Mouse (Mus musculus): ENCODE data around the gene Ugt8a. TPM values are rescaled to one million over a fixed set of nuclear protein-coding genes. Genes with fewer than 3 reads are reported as not detected.
A peak's percentile ranks its signal among the peaks of the same experiment; 100 is the strongest.

Ugt8a gene
- 7.7 and 7.9 TPM in 2 replicates for polyA plus RNA-seq (2015; fragmentation: Nextera tagmentation; extraction: Ambion mirVana)

GRCm38 (mm10) chr3:125938092-125938755, at the start of gene Ugt8a:
Gene Ugt8a, minus strand, starts transcription at chr3:125938619.
- H3K27ac ChIP-seq (replicated peaks) = peak within 1 kb of the TSS; percentile 61; the same call in 1 of the 2 replicates
- no peaks in the 10 kb centered on the region for H3K36me3 ChIP-seq (ENCODE audit: control insufficient read depth, insufficient read depth, low read length)
- TF ChIP-seq CTCF (IDR thresholded peaks at IDR 0.05; ENCODE audit: low read depth) (no peak), EP300 (optimal IDR thresholded peaks at IDR 0.05) (no peak)
- peak within 1 kb of the TSS; percentile 75 for H3K4me2 ChIP-seq (replicated peaks; ENCODE audit: low read depth)
- ATAC-seq (ENCODE audit: low FRiP score, low TSS enrichment) = peak; percentile 88
- peak within 1 kb of the TSS; percentile 66 for H3K4me3 ChIP-seq (ENCODE audit: low read depth, low read length)
- DNase-seq (ENCODE audit: low spot score) = peak; percentile 63
- WGBS = under 1% methylated on average over 58 of the region's 85 CpGs
- H3K4me1 ChIP-seq (replicated peaks; ENCODE audit: control insufficient read depth, insufficient read depth) = no peaks in the 10 kb centered on the region
- H3K9me3 ChIP-seq (ENCODE audit: control insufficient read depth, low read length) = no peaks in the 10 kb centered on the region
- peak within 1 kb of the TSS; percentile 56 for H3K9ac ChIP-seq (ENCODE audit: low read length)
- H3K27me3 ChIP-seq (ENCODE audit: control insufficient read depth, insufficient read depth, low read length) = no peaks in the 10 kb centered on the region; the same call in 1 of the 2 replicates

- no peaks in the 10 kb centered on the region for H3K4me1 ChIP-seq (replicated peaks; ENCODE audit: control insufficient read depth, insufficient read depth)
- H3K4me2 ChIP-seq (replicated peaks; ENCODE audit: low read depth) = no peak overlapping the region
- H3K9ac ChIP-seq (ENCODE audit: low read length) = no peak overlapping the region
- H3K4me3 ChIP-seq (ENCODE audit: low read depth, low read length) = no peak overlapping the region
- ATAC-seq (ENCODE audit: low FRiP score, low TSS enrichment) (no peak), DNase-seq (ENCODE audit: low spot score) (no peak)
- H3K36me3 ChIP-seq (ENCODE audit: control insufficient read depth, insufficient read depth, low read length) = no peaks in the 10 kb centered on the region
- H3K9me3 ChIP-seq (ENCODE audit: control insufficient read depth, low read length) = no peaks in the 10 kb centered on the region
- no peak for TF ChIP-seq EP300 (optimal IDR thresholded peaks at IDR 0.05)
- TF ChIP-seq CTCF (IDR thresholded peaks at IDR 0.05; ENCODE audit: low read depth) = no peak
- no peak overlapping the region for H3K27ac ChIP-seq (replicated peaks)
- no peaks in the 10 kb centered on the region for H3K27me3 ChIP-seq (ENCODE audit: control insufficient read depth, insufficient read depth, low read length)
Measured at GRCm38 (mm10) chr3:125986639-125987038, 48.2 kb upstream of the Ugt8a start.

GRCm38 (mm10) chr3:125983707-125984420, 45.4 kb upstream of the Ugt8a start:
- WGBS = 77% methylated on average over 2 of the region's 2 CpGs
- Histone ChIP-seq H3K36me3 (ENCODE audit: control insufficient read depth, insufficient read depth, low read length) (no peaks in the 10 kb centered on the region), H3K4me3 (ENCODE audit: low read depth, low read length) (no peak overlapping the region), H3K9ac (ENCODE audit: low read length) (no peak overlapping the region), H3K27ac (replicated peaks) (no peak overlapping the region), H3K9me3 (ENCODE audit: control insufficient read depth, low read length) (no peaks in the 10 kb centered on the region), H3K4me1 (replicated peaks; ENCODE audit: control insufficient read depth, insufficient read depth) (no peaks in the 10 kb centered on the region), H3K27me3 (ENCODE audit: control insufficient read depth, insufficient read depth, low read length) (no peaks in the 10 kb centered on the region), H3K4me2 (replicated peaks; ENCODE audit: low read depth) (no peak overlapping the region)
- TF ChIP-seq CTCF (IDR thresholded peaks at IDR 0.05; ENCODE audit: low read depth) (no peak), EP300 (optimal IDR thresholded peaks at IDR 0.05) (no peak)
- DNase-seq (ENCODE audit: low spot score) (no peak), ATAC-seq (ENCODE audit: low FRiP score, low TSS enrichment) (peak; percentile 29; the same call in 1 of the 2 replicates)

GRCm38 (mm10) chr3:125979475-125979874, 41.1 kb upstream of the Ugt8a start:
- Histone ChIP-seq H3K9ac (ENCODE audit: low read length) (no peak overlapping the region), H3K4me3 (ENCODE audit: low read depth, low read length) (no peak overlapping the region), H3K9me3 (ENCODE audit: control insufficient read depth, low read length) (no peaks in the 10 kb centered on the region), H3K27ac (replicated peaks) (no peak overlapping the region), H3K27me3 (ENCODE audit: control insufficient read depth, insufficient read depth, low read length) (no peaks in the 10 kb centered on the region), H3K36me3 (ENCODE audit: control insufficient read depth, insufficient read depth, low read length) (no peaks in the 10 kb centered on the region), H3K4me2 (replicated peaks; ENCODE audit: low read depth) (no peak overlapping the region), H3K4me1 (replicated peaks; ENCODE audit: control insufficient read depth, insufficient read depth) (no peaks in the 10 kb centered on the region)
- 63% methylated on average over 3 of the region's 3 CpGs for WGBS
- DNase-seq (ENCODE audit: low spot score) (no peak), ATAC-seq (ENCODE audit: low FRiP score, low TSS enrichment) (no peak)
- no peak for TF ChIP-seq EP300 (optimal IDR thresholded peaks at IDR 0.05)
- no peak for TF ChIP-seq CTCF (IDR thresholded peaks at IDR 0.05; ENCODE audit: low read depth)

- ATAC-seq (ENCODE audit: low FRiP score, low TSS enrichment) = no peak
- no peak for TF ChIP-seq CTCF (IDR thresholded peaks at IDR 0.05; ENCODE audit: low read depth)
- no peaks in the 10 kb centered on the region for H3K27me3 ChIP-seq (ENCODE audit: control insufficient read depth, insufficient read depth, low read length)
- H3K36me3 ChIP-seq (ENCODE audit: control insufficient read depth, insufficient read depth, low read length) = no peaks in the 10 kb centered on the region
- no peak overlapping the region for H3K27ac ChIP-seq (replicated peaks)
- H3K9ac ChIP-seq (ENCODE audit: low read length) = no peak overlapping the region
- no peak overlapping the region for H3K4me2 ChIP-seq (replicated peaks; ENCODE audit: low read depth)
- no peak for DNase-seq (ENCODE audit: low spot score)
- H3K9me3 ChIP-seq (ENCODE audit: control insufficient read depth, low read length) = no peaks in the 10 kb centered on the region
- WGBS = 58% methylated on average over 4 of the region's 4 CpGs
- H3K4me3 ChIP-seq (ENCODE audit: low read depth, low read length) = no peak overlapping the region
- H3K4me1 ChIP-seq (replicated peaks; ENCODE audit: control insufficient read depth, insufficient read depth) = no peaks in the 10 kb centered on the region
Measured at GRCm38 (mm10) chr3:125975899-125976298, 37.5 kb upstream of the Ugt8a start.

- no peaks in the 10 kb centered on the region for H3K27me3 ChIP-seq (ENCODE audit: control insufficient read depth, insufficient read depth, low read length)
- no peaks in the 10 kb centered on the region for H3K4me1 ChIP-seq (replicated peaks; ENCODE audit: control insufficient read depth, insufficient read depth)
- no peak overlapping the region for H3K4me3 ChIP-seq (ENCODE audit: low read depth, low read length)
- ATAC-seq (ENCODE audit: low FRiP score, low TSS enrichment) = peak; percentile 77
- DNase-seq (ENCODE audit: low spot score) = no peak
- no peaks in the 10 kb centered on the region for H3K36me3 ChIP-seq (ENCODE audit: control insufficient read depth, insufficient read depth, low read length)
- 54% methylated on average over 4 of the region's 4 CpGs for WGBS
- no peak overlapping the region for H3K4me2 ChIP-seq (replicated peaks; ENCODE audit: low read depth)
- TF ChIP-seq CTCF (IDR thresholded peaks at IDR 0.05; ENCODE audit: low read depth) = no peak
- no peak for TF ChIP-seq EP300 (optimal IDR thresholded peaks at IDR 0.05)
- H3K27ac ChIP-seq (replicated peaks) = no peak overlapping the region
- no peak overlapping the region for H3K9ac ChIP-seq (ENCODE audit: low read length)
- H3K9me3 ChIP-seq (ENCODE audit: control insufficient read depth, low read length) = no peaks in the 10 kb centered on the region
Measured at GRCm38 (mm10) chr3:125969458-125969857, 31.0 kb upstream of the Ugt8a start.
